Mouse (Mus musculus): ENCODE measurements around the gene Sgms2. TPM values are rescaled to one million over a fixed set of nuclear protein-coding genes. Genes with fewer than 3 reads are reported as not detected.

Gene Sgms2
- polyA plus RNA-seq, 1 experiment = 27.2 TPM

- H3K27ac ChIP-seq (ENCODE audit: insufficient read depth, low read depth, low read length) = peak within 1 kb of the TSS; percentile 58
- WGBS = 1% methylated on average over 71 of the region's 71 CpGs
- no peaks in the 10 kb centered on the region; the same call in 1 of the 2 replicates for H3K4me1 ChIP-seq (ENCODE audit: control insufficient read depth, insufficient read depth, low read length)
- no peaks in the 10 kb centered on the region for H3K36me3 ChIP-seq (ENCODE audit: control insufficient read depth, insufficient read depth, low read length)
- DNase-seq = peak; percentile 96
- H3K4me3 ChIP-seq (ENCODE audit: insufficient read depth, low read depth, low read length) = peak within 1 kb of the TSS; percentile 90
- no peaks in the 10 kb centered on the region for H3K27me3 ChIP-seq (replicated peaks; ENCODE audit: control insufficient read depth, insufficient read depth, low read length)
- TF ChIP-seq POLR2A (IDR thresholded peaks at IDR 0.05; ENCODE audit: low read depth, low read length) = peak; percentile 53
- TF ChIP-seq CTCF (conservative IDR thresholded peaks at IDR 0.05; ENCODE audit: insufficient read depth, insufficient read length, low read depth, low read length) = no peak
These were observed 188.5 kb downstream of the Sgms2 start, which contains the start of gene Cyp2u1 for GRCm38 (mm10) chr3:131302452-131303319. TSS of gene Cyp2u1 (minus strand) at chr3:131303227.

DNA sequence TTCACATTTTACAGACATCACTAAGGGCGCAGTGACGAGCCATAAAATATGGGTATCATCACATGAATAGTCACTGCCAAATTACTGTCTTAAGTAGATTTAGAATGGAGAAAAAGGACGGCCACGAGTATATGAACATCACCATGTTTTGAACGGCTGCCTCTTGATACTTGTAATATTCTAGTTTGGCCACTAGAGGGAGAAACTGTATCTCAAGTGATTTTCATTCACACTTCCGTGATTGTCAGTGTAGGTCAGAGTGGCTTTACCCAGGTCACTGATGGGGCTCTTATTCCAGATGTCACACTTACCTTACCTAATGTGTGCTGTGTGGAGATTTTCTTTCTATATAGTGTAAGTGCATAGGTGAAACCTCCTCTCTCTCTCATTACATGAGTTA, 191.3 kb downstream of the Sgms2 start:
- Histone ChIP-seq H3K4me3 (ENCODE audit: insufficient read depth, low read depth, low read length) (no peak overlapping the region), H3K27me3 (replicated peaks; ENCODE audit: control insufficient read depth, insufficient read depth, low read length) (no peaks in the 10 kb centered on the region), H3K4me1 (ENCODE audit: control insufficient read depth, insufficient read depth, low read length) (no peaks in the 10 kb centered on the region; the same call in 1 of the 2 replicates), H3K27ac (ENCODE audit: insufficient read depth, low read depth, low read length) (no peak overlapping the region), H3K36me3 (ENCODE audit: control insufficient read depth, insufficient read depth, low read length) (no peaks in the 10 kb centered on the region)
- TF ChIP-seq CTCF (conservative IDR thresholded peaks at IDR 0.05; ENCODE audit: insufficient read depth, insufficient read length, low read depth, low read length) = peak; percentile 37
- no peak for TF ChIP-seq POLR2A (IDR thresholded peaks at IDR 0.05; ENCODE audit: low read depth, low read length)
- peak; percentile 60 for DNase-seq
- WGBS = 3% methylated on average over 6 of the region's 6 CpGs

- H3K27me3 ChIP-seq (replicated peaks; ENCODE audit: control insufficient read depth, insufficient read depth, low read length) = no peaks in the 10 kb centered on the region
- 70% methylated on average over 9 of the region's 9 CpGs for WGBS
- no peaks in the 10 kb centered on the region for H3K36me3 ChIP-seq (ENCODE audit: control insufficient read depth, insufficient read depth, low read length)
- DNase-seq = no peak
- no peaks in the 10 kb centered on the region; the same call in 1 of the 2 replicates for H3K4me1 ChIP-seq (ENCODE audit: control insufficient read depth, insufficient read depth, low read length)
- TF ChIP-seq CTCF (conservative IDR thresholded peaks at IDR 0.05; ENCODE audit: insufficient read depth, insufficient read length, low read depth, low read length) (no peak), POLR2A (IDR thresholded peaks at IDR 0.05; ENCODE audit: low read depth, low read length) (no peak)
- H3K4me3 ChIP-seq (ENCODE audit: insufficient read depth, low read depth, low read length) = no peak overlapping the region
- no peak overlapping the region for H3K27ac ChIP-seq (ENCODE audit: insufficient read depth, low read depth, low read length)
These were observed 192.1 kb downstream of the Sgms2 start for GRCm38 (mm10) chr3:131299078-131299477.

GRCm38 (mm10) chr3:131296893-131297292, 194.3 kb downstream of the Sgms2 start:
- TF ChIP-seq CTCF (conservative IDR thresholded peaks at IDR 0.05; ENCODE audit: insufficient read depth, insufficient read length, low read depth, low read length) (no peak), POLR2A (IDR thresholded peaks at IDR 0.05; ENCODE audit: low read depth, low read length) (no peak)
- DNase-seq = no peak
- WGBS = 92% methylated on average over 7 of the region's 7 CpGs
- Histone ChIP-seq H3K4me1 (ENCODE audit: control insufficient read depth, insufficient read depth, low read length) (no peaks in the 10 kb centered on the region), H3K27me3 (replicated peaks; ENCODE audit: control insufficient read depth, insufficient read depth, low read length) (no peaks in the 10 kb centered on the region), H3K4me3 (ENCODE audit: insufficient read depth, low read depth, low read length) (no peak overlapping the region), H3K36me3 (ENCODE audit: control insufficient read depth, insufficient read depth, low read length) (no peaks in the 10 kb centered on the region), H3K27ac (ENCODE audit: insufficient read depth, low read depth, low read length) (no peak overlapping the region)

DNA sequence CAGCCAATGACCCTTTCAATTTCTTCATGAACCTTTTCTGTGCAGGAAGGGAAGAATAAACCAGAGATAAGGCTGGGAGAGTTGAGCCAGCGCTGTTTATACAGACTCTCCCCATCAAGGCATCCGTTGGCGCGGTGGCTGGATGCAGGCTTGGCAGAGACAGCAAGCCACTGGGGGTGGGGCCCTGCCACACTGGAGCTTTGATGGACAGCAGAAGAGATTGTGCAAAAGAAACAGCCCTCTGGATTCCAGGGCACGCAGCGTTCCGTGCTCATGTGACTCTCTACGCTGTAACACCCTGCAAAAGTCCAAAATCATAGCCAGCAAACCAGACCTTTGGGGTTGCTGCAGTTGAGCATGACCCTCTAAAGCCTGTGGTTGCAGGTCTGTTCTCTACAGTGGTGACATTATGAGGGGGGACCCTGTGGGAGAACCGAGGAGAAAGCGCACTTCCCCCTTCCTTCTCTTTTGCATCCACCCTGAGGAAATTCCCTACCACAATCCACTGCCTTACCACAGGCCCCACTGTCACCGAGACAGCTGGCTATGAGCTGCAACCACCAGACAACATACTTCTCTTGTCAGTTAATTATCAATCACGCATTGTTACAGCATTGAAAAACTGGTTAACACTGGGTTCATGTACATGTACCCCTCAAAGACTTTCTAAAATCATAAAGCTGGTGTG, 195.6 kb downstream of the Sgms2 start:
- Histone ChIP-seq H3K27me3 (replicated peaks; ENCODE audit: control insufficient read depth, insufficient read depth, low read length) (no peaks in the 10 kb centered on the region), H3K27ac (ENCODE audit: insufficient read depth, low read depth, low read length) (no peak overlapping the region), H3K4me1 (ENCODE audit: control insufficient read depth, insufficient read depth, low read length) (no peaks in the 10 kb centered on the region), H3K36me3 (ENCODE audit: control insufficient read depth, insufficient read depth, low read length) (no peaks in the 10 kb centered on the region), H3K4me3 (ENCODE audit: insufficient read depth, low read depth, low read length) (no peak overlapping the region)
- TF ChIP-seq CTCF (conservative IDR thresholded peaks at IDR 0.05; ENCODE audit: insufficient read depth, insufficient read length, low read depth, low read length) = no peak
- no peak for TF ChIP-seq POLR2A (IDR thresholded peaks at IDR 0.05; ENCODE audit: low read depth, low read length)
- no peak for DNase-seq
- WGBS = 76% methylated on average over 12 of the region's 12 CpGs

DNA sequence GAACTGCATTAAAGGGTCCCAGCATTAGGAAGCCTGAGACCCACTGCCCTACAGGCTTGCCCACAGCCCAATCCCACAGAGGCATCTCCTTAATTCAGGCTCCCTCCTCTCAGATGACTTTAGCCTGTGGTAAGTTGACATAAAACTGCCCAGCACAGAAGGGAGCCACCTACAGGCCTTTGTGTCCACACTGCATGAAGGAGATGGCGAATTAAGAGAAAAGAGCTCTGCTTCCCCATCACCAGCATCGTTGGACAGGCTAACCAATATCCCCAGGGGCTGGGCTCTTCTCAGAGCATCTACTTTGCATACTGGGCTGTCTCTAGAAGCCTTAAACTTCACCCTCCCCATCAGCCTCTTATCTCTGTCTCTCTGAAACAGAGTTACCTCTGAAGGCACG, 196.7 kb downstream of the Sgms2 start:
- Histone ChIP-seq H3K27ac (ENCODE audit: insufficient read depth, low read depth, low read length) (no peak overlapping the region), H3K4me3 (ENCODE audit: insufficient read depth, low read depth, low read length) (no peak overlapping the region), H3K36me3 (ENCODE audit: control insufficient read depth, insufficient read depth, low read length) (no peaks in the 10 kb centered on the region), H3K27me3 (replicated peaks; ENCODE audit: control insufficient read depth, insufficient read depth, low read length) (no peaks in the 10 kb centered on the region), H3K4me1 (ENCODE audit: control insufficient read depth, insufficient read depth, low read length) (no peaks in the 10 kb centered on the region)
- WGBS = 70% methylated on average over 3 of the region's 3 CpGs
- no peak for DNase-seq
- TF ChIP-seq CTCF (conservative IDR thresholded peaks at IDR 0.05; ENCODE audit: insufficient read depth, insufficient read length, low read depth, low read length) = no peak; the same call in 1 of the 2 replicates
- no peak for TF ChIP-seq POLR2A (IDR thresholded peaks at IDR 0.05; ENCODE audit: low read depth, low read length)

GRCm38 (mm10) chr3:131292959-131293358, 198.3 kb downstream of the Sgms2 start:
- TF ChIP-seq CTCF (conservative IDR thresholded peaks at IDR 0.05; ENCODE audit: insufficient read depth, insufficient read length, low read depth, low read length) (no peak), POLR2A (IDR thresholded peaks at IDR 0.05; ENCODE audit: low read depth, low read length) (no peak)
- Histone ChIP-seq H3K4me1 (ENCODE audit: control insufficient read depth, insufficient read depth, low read length) (no peaks in the 10 kb centered on the region), H3K27ac (ENCODE audit: insufficient read depth, low read depth, low read length) (no peak overlapping the region), H3K36me3 (ENCODE audit: control insufficient read depth, insufficient read depth, low read length) (no peaks in the 10 kb centered on the region), H3K4me3 (ENCODE audit: insufficient read depth, low read depth, low read length) (no peak overlapping the region), H3K27me3 (replicated peaks; ENCODE audit: control insufficient read depth, insufficient read depth, low read length) (no peaks in the 10 kb centered on the region)
- WGBS = 68% methylated on average over 3 of the region's 3 CpGs
- DNase-seq = no peak

Measured in kidney, adult 2 months (tissue).